Mouse (Mus musculus) intestine, embryonic 15.5 days (tissue): ENCODE data around the gene Ccr7. TPM values are rescaled to one million over a fixed set of nuclear protein-coding genes. Genes with fewer than 3 reads are reported as not detected.

Experiments
- ATAC-seq: fragments of 200-750 bp; cut with Nextera tagmentation; 2 replicates; pipeline ENCODE4 v1.8.0; 2017; ENCODE audit warnings: moderate TSS enrichment, moderate library complexity
- H3K27ac ChIP-seq: fragments of 300-500 bp; sonication (generic); 2 replicates; pipeline ENCODE4 v1.5.1; 2015; ENCODE audit warnings: mild to moderate bottlenecking, inconsistent platforms
- H3K27me3 ChIP-seq: fragments of 300-500 bp; sonication (generic); replicated peaks from 2 replicates; pipeline ENCODE4 v1.6.1; 2015; ENCODE audit warnings: inconsistent platforms
- H3K36me3 ChIP-seq: fragments of 300-500 bp; sonication (generic); 2 replicates; pipeline ENCODE4 v1.6.1; 2015; ENCODE audit warnings: inconsistent platforms
- H3K4me1 ChIP-seq: fragments of 300-500 bp; sonication (generic); replicated peaks from 2 replicates; pipeline ENCODE4 v1.6.1; 2015; ENCODE audit warnings: inconsistent platforms
- H3K4me2 ChIP-seq: fragments of 300-500 bp; sonication (generic); replicated peaks from 2 replicates; pipeline ENCODE4 v1.6.1; 2015; ENCODE audit warnings: mild to moderate bottlenecking, inconsistent platforms
- H3K4me3 ChIP-seq: fragments of 300-500 bp; sonication (generic); replicated peaks from 2 replicates; pipeline ENCODE4 v1.5.1; 2015; ENCODE audit warnings: inconsistent platforms
- H3K9ac ChIP-seq: fragments of 300-500 bp; sonication (generic); 2 replicates; pipeline ENCODE4 v1.6.1; 2015; ENCODE audit warnings: inconsistent platforms
- H3K9me3 ChIP-seq: fragments of 300-500 bp; sonication (generic); 2 replicates; pipeline ENCODE4 v1.6.1; 2016; ENCODE audit warnings: inconsistent platforms
- WGBS: fragments of 180-500 bp; shearing (Covaris S2); methylation state at CpG from one replicate; pipeline ENCODE4 v1.1.7; 2015; 5-methylcytosine and 5-hydroxymethylcytosine counted together
- polyA plus RNA-seq: library from polyadenylated mRNA; unstranded; fragments of >200 nt; fragmentation: Nextera tagmentation; extraction: Ambion mirVana; gene quantifications from 2 replicates; pipeline ENCODE4 v1.2.1, GENCODE M21; 2015

Ccr7 gene
- polyA plus RNA-seq, 1 experiment from 2014 or later: 0.87 TPM

GRCm38 (mm10) chr11:99143123-99144082, 11.5 kb downstream of the Ccr7 start:
- H3K4me2 ChIP-seq: no peak overlapping the region
- no peak overlapping the region for H3K27ac ChIP-seq
- ATAC-seq: no peak
- peaks cover 36% of the 10 kb centered on the region for H3K4me1 ChIP-seq
- no peaks in the 10 kb centered on the region for H3K36me3 ChIP-seq
- H3K27me3 ChIP-seq: no peaks in the 10 kb centered on the region
- no peaks in the 10 kb centered on the region for H3K9me3 ChIP-seq
- no peak overlapping the region for H3K4me3 ChIP-seq
- WGBS: 59% methylated on average over 16 of the region's 16 CpGs
- H3K9ac ChIP-seq: no peak overlapping the region

- H3K4me1 ChIP-seq: peaks cover 28% of the 10 kb centered on the region
- H3K36me3 ChIP-seq: no peaks in the 10 kb centered on the region
- no peak overlapping the region for H3K4me2 ChIP-seq
- WGBS: 76% methylated on average over 18 of the region's 18 CpGs
- H3K9ac ChIP-seq: no peak overlapping the region
- no peaks in the 10 kb centered on the region for H3K9me3 ChIP-seq
- no peaks in the 10 kb centered on the region for H3K27me3 ChIP-seq
- H3K27ac ChIP-seq: peak overlapping the region; percentile 9; the same call in 1 of the 2 replicates
- no peak overlapping the region for H3K4me3 ChIP-seq
- no peak for ATAC-seq
These were observed 12.3 kb downstream of the Ccr7 start for GRCm38 (mm10) chr11:99142493-99143095.

GRCm38 (mm10) chr11:99142046-99142445, 12.8 kb downstream of the Ccr7 start:
- Histone ChIP-seq H3K9ac (no peak overlapping the region), H3K27me3 (no peaks in the 10 kb centered on the region), H3K27ac (peak overlapping the region; percentile 27; the same call in 1 of the 2 replicates), H3K4me2 (no peak overlapping the region), H3K4me1 (peaks cover 22% of the 10 kb centered on the region), H3K4me3 (no peak overlapping the region), H3K36me3 (no peaks in the 10 kb centered on the region), H3K9me3 (no peaks in the 10 kb centered on the region)
- 82% methylated on average over 6 of the region's 6 CpGs for WGBS
- ATAC-seq: no peak

GRCm38 (mm10) chr11:99141600-99141999, 13.3 kb downstream of the Ccr7 start:
- H3K4me2 ChIP-seq: no peak overlapping the region
- 52% methylated on average over 7 of the region's 7 CpGs for WGBS
- H3K27ac ChIP-seq: 0 out of 2 replicates have a peak overlapping the region, but pooled peaks have one; percentile 27
- no peaks in the 10 kb centered on the region for H3K9me3 ChIP-seq
- peaks cover 18% of the 10 kb centered on the region for H3K4me1 ChIP-seq
- no peaks in the 10 kb centered on the region for H3K27me3 ChIP-seq
- no peaks in the 10 kb centered on the region for H3K36me3 ChIP-seq
- H3K9ac ChIP-seq: no peak overlapping the region
- no peak for ATAC-seq
- H3K4me3 ChIP-seq: no peak overlapping the region

- 67% methylated on average over 9 of the region's 9 CpGs for WGBS
- no peak overlapping the region for H3K9ac ChIP-seq
- H3K4me1 ChIP-seq: peaks cover 25% of the 10 kb centered on the region
- H3K27me3 ChIP-seq: no peaks in the 10 kb centered on the region
- ATAC-seq: no peak
- H3K9me3 ChIP-seq: no peaks in the 10 kb centered on the region
- H3K36me3 ChIP-seq: no peaks in the 10 kb centered on the region
- H3K27ac ChIP-seq: no peak overlapping the region
- no peak overlapping the region for H3K4me2 ChIP-seq
- H3K4me3 ChIP-seq: no peak overlapping the region
These were observed 15.9 kb downstream of the Ccr7 start for GRCm38 (mm10) chr11:99138976-99139375.

- Histone ChIP-seq H3K4me1 (peaks cover 29% of the 10 kb centered on the region), H3K36me3 (no peaks in the 10 kb centered on the region), H3K4me3 (no peak overlapping the region), H3K9ac (no peak overlapping the region), H3K27me3 (no peaks in the 10 kb centered on the region), H3K4me2 (no peak overlapping the region), H3K9me3 (no peaks in the 10 kb centered on the region), H3K27ac (no peak overlapping the region)
- 73% methylated on average over 4 of the region's 4 CpGs for whole genome bisulfite sequencing
- ATAC-seq: no peak
These were observed 17.5 kb downstream of the Ccr7 start for GRCm38 (mm10) chr11:99137385-99137784.

GRCm38 (mm10) chr11:99136961-99137360, 17.9 kb downstream of the Ccr7 start:
- Histone ChIP-seq H3K4me3 (no peak overlapping the region), H3K4me1 (peaks cover 31% of the 10 kb centered on the region), H3K9me3 (no peaks in the 10 kb centered on the region), H3K27me3 (no peaks in the 10 kb centered on the region), H3K4me2 (no peak overlapping the region), H3K36me3 (no peaks in the 10 kb centered on the region), H3K27ac (no peak overlapping the region), H3K9ac (no peak overlapping the region)
- no peak for ATAC-seq
- WGBS: 61% methylated on average over 4 of the region's 4 CpGs

- H3K9me3 ChIP-seq: no peaks in the 10 kb centered on the region
- no peak overlapping the region for H3K4me3 ChIP-seq
- H3K36me3 ChIP-seq: no peaks in the 10 kb centered on the region
- H3K4me2 ChIP-seq: no peak overlapping the region
- H3K9ac ChIP-seq: 0 out of 2 replicates have a peak overlapping the region, but pooled peaks have one; percentile 1
- no peaks in the 10 kb centered on the region for H3K27me3 ChIP-seq
- no peak for ATAC-seq
- no peak overlapping the region for H3K27ac ChIP-seq
- 60% methylated on average over 3 of the region's 3 CpGs for WGBS
- H3K4me1 ChIP-seq: peaks cover 31% of the 10 kb centered on the region
These were observed 18.5 kb downstream of the Ccr7 start for GRCm38 (mm10) chr11:99136361-99136760.

GRCm38 (mm10) chr11:99135047-99135440, 19.8 kb downstream of the Ccr7 start:
- peak overlapping the region; percentile 77 for H3K27ac ChIP-seq
- no peaks in the 10 kb centered on the region for H3K9me3 ChIP-seq
- H3K36me3 ChIP-seq: no peaks in the 10 kb centered on the region
- ATAC-seq: no peak
- H3K4me2 ChIP-seq: no peak overlapping the region
- H3K9ac ChIP-seq: no peak overlapping the region
- no peaks in the 10 kb centered on the region for H3K27me3 ChIP-seq
- 55% methylated on average over 8 of the region's 8 CpGs for WGBS
- peaks cover 34% of the 10 kb centered on the region for H3K4me1 ChIP-seq
- no peak overlapping the region for H3K4me3 ChIP-seq

- Histone ChIP-seq H3K4me3 (no peak overlapping the region), H3K27me3 (no peaks in the 10 kb centered on the region), H3K4me1 (peaks cover 34% of the 10 kb centered on the region), H3K9me3 (no peaks in the 10 kb centered on the region), H3K9ac (peak overlapping the region; percentile 8; the same call in 1 of the 2 replicates), H3K27ac (peak overlapping the region; percentile 77), H3K36me3 (no peaks in the 10 kb centered on the region), H3K4me2 (no peak overlapping the region)
- WGBS: 36% methylated on average over 15 of the region's 15 CpGs
- no peak for ATAC-seq
These were observed 20.4 kb downstream of the Ccr7 start for GRCm38 (mm10) chr11:99134266-99135046.

GRCm38 (mm10) chr11:99133285-99133897, 21.5 kb downstream of the Ccr7 start:
- Histone ChIP-seq H3K4me3 (no peak overlapping the region), H3K4me1 (peaks cover 34% of the 10 kb centered on the region), H3K4me2 (no peak overlapping the region), H3K27me3 (no peaks in the 10 kb centered on the region), H3K9ac (no peak overlapping the region), H3K27ac (peak overlapping the region; percentile 77), H3K36me3 (no peaks in the 10 kb centered on the region), H3K9me3 (no peaks in the 10 kb centered on the region)
- ATAC-seq: no peak; the same call in 1 of the 2 replicates
- 30% methylated on average over 5 of the region's 5 CpGs for WGBS
